Mouse (Mus musculus) embryonic facial prominence, embryonic 11.5 days (tissue): ENCODE measurements around the gene Dcun1d2. TPM values are rescaled to one million over a fixed set of nuclear protein-coding genes. Genes with fewer than 3 reads are reported as not detected.

ENCODE experiments used
- ATAC-seq: fragments of 200-750 bp; cut with Nextera tagmentation; replicated peaks from 2 replicates; pipeline ENCODE4 v1.8.0; 2017; ENCODE audit warnings: low read depth; ENCODE audit not compliant: insufficient number of reproducible peaks, low FRiP score, low TSS enrichment
- DNase-seq: peaks from one replicate; pipeline ENCODE4 v3.0.0-alpha.2; 2015; ENCODE audit warnings: low spot score
- H3K27ac ChIP-seq: fragments of 300-500 bp; sonication (generic); replicated peaks from 2 replicates; pipeline ENCODE4 v1.5.1; 2014; ENCODE audit warnings: mild to moderate bottlenecking, low read depth, low read length, control low read depth
- H3K27me3 ChIP-seq: fragments of 300-500 bp; sonication (generic); 2 replicates; pipeline ENCODE4 v1.6.1; 2014; ENCODE audit warnings: mild to moderate bottlenecking, low read length, moderate library complexity, mixed read lengths; ENCODE audit not compliant: control insufficient read depth, insufficient read depth
- H3K36me3 ChIP-seq: fragments of 300-500 bp; sonication (generic); replicated peaks from 2 replicates; pipeline ENCODE4 v1.6.1; 2014; ENCODE audit warnings: low read depth, mild to moderate bottlenecking, low read length, moderate library complexity, mixed read lengths; ENCODE audit not compliant: control insufficient read depth, insufficient read depth
- H3K4me1 ChIP-seq: fragments of 300-500 bp; sonication (generic); 2 replicates; pipeline ENCODE4 v1.6.1; 2014; ENCODE audit warnings: low read length, mixed read lengths; ENCODE audit not compliant: control insufficient read depth, insufficient read depth
- H3K4me2 ChIP-seq: fragments of 300-500 bp; sonication (generic); 2 replicates; pipeline ENCODE4 v1.6.1; 2014; ENCODE audit warnings: low read depth, mild to moderate bottlenecking, control low read depth, low read length, moderate library complexity
- H3K4me3 ChIP-seq: fragments of 300-500 bp; sonication (generic); 2 replicates; pipeline ENCODE4 v1.5.1; 2014; ENCODE audit warnings: low read depth, low read length, control low read depth
- H3K9ac ChIP-seq: fragments of 300-500 bp; sonication (generic); replicated peaks from 2 replicates; pipeline ENCODE4 v1.6.1; 2014; ENCODE audit warnings: mild to moderate bottlenecking, control low read depth, low read length
- H3K9me3 ChIP-seq: fragments of 300-500 bp; sonication (generic); replicated peaks from 2 replicates; pipeline ENCODE4 v1.6.1; 2016; ENCODE audit warnings: mild to moderate bottlenecking, low read length, inconsistent platforms, mixed read lengths; ENCODE audit not compliant: control insufficient read depth
- WGBS: fragments of 180-500 bp; shearing (Covaris S2); extraction: QIAGEN DNeasy Blood & Tissue Kit; methylation state at CpG from one replicate; pipeline ENCODE4 v1.1.7; 2014; 5-methylcytosine and 5-hydroxymethylcytosine counted together
- polyA plus RNA-seq: library from polyadenylated mRNA; unstranded; fragments of >200 nt; fragmentation: Nextera tagmentation; extraction: Ambion mirVana; gene quantifications from 2 replicates; pipeline ENCODE4 v1.2.1, GENCODE M21; 2014

The Dcun1d2 gene
- polyA plus RNA-seq, 1 experiment from 2014 or later: 31.7 TPM

DNA sequence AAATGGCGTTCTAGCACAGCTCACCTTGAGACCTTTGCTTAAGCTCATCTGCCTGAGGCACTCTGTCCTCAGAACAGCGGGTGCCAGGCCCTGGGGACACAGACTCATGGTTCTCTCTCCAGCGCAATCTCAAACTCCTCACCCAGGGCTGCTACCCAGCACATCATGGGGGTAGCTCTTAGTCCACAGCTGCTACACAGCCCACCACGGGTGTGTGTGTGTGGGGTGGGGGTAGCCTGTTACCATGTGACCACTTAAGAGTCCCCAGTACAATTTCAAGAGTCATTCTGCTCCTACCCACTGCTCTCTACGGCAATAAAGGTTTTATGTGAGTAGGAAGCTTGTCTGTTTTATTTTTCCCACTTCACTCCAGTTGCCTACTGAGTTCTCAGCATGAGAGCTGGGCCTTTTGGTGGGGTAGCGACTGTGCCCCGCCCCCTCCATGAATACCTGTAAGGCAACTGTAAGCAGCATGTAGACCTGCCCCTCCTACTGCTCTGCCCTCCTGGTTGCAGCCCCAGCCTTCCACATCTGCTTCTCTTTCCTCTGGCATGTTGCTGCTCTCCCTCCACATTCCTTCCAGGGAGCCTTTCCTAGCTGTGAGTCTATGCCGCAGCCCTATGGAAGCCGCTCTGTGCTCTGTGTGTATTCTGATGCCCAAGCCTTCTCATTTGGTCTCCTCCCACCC is 58.9 kb downstream of the Dcun1d2 start:
- Histone ChIP-seq H3K36me3 (no peaks in the 10 kb centered on the region), H3K9ac (no peak overlapping the region), H3K27me3 (no peaks in the 10 kb centered on the region), H3K27ac (no peak overlapping the region), H3K4me3 (no peak overlapping the region), H3K9me3 (no peaks in the 10 kb centered on the region), H3K4me1 (no peaks in the 10 kb centered on the region), H3K4me2 (no peak overlapping the region)
- 61% methylated on average over 9 of the region's 9 CpGs for WGBS
- no peak for ATAC-seq
- no peak for DNase-seq

DNA sequence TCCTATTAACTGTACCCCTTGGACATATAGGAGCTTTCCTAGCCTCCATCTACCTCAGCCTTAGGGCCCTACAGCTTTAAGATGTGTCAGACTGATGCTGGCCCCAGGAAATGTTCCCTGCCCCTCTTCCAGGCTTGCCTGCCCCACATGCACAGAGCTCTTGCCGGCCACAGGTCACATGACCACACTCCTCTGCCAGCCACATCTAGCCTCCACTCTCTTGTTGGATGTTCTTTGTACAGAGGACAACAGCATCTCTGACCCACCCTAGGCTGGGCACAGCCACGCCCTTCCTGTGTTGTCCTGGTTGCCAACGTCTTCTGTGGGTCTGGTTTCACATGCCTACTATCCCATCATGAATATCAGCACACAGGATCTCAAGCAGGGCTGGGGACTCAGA is 60.7 kb downstream of the Dcun1d2 start:
- WGBS: 64% methylated on average over 3 of the region's 3 CpGs

DNA sequence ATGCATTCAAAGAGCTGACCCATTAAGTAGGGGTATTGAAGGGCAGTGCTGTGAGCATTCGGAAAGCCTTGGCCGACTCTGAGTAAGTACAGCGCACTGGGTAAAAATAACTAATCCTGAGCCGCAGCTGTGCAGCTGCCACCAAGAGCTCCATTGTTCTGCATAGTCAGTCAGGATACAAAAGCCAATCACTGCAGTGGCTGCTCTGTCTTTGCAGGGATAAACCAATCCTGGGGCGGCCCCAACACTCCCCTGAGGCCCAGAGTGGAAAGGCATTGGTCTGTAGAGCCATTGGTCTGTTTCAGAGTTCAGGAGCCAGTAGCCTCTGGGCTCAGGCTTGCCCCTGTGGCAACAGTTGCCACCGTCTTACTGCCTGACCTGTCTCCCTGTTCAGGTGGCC is 61.6 kb downstream of the Dcun1d2 start:
- ATAC-seq: peak; percentile 63

More for the DNA sequence above, 60.7 kb downstream of the Dcun1d2 start:
- H3K9me3 ChIP-seq: no peaks in the 10 kb centered on the region
- H3K27ac ChIP-seq: no peak overlapping the region
- no peak overlapping the region for H3K4me3 ChIP-seq
- H3K27me3 ChIP-seq: no peaks in the 10 kb centered on the region
- no peaks in the 10 kb centered on the region for H3K4me1 ChIP-seq
- no peaks in the 10 kb centered on the region for H3K36me3 ChIP-seq
- H3K4me2 ChIP-seq: no peak overlapping the region
- no peak for ATAC-seq
- no peak for DNase-seq
- no peak overlapping the region for H3K9ac ChIP-seq

DNA sequence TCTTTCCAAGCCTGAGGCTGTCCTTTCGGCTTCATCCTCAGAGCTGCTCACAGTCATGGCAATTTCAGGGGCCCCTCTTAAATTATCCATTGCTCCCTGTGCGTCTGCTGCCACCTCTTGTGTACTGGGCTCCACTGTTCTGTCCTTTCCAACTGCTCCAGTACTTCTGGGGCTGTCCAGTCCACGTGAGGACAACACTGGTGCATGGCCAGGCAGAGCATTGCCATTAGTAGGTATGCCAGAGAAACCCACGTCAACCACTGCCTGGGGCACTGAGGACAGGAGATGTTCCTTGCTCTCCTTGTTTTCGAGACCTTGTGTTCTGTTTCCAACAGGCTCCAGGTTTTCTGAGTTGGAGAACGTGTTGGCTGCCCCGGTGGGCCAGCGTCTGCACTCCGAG is 63.5 kb downstream of the Dcun1d2 start:
- Histone ChIP-seq H3K27ac (no peak overlapping the region), H3K36me3 (no peaks in the 10 kb centered on the region), H3K4me2 (no peak overlapping the region), H3K9me3 (no peaks in the 10 kb centered on the region), H3K27me3 (no peaks in the 10 kb centered on the region), H3K9ac (no peak overlapping the region), H3K4me1 (no peaks in the 10 kb centered on the region), H3K4me3 (no peak overlapping the region)
- 86% methylated on average over 9 of the region's 9 CpGs for WGBS
- DNase-seq (no peak), ATAC-seq (no peak)

More for the DNA sequence above, 61.6 kb downstream of the Dcun1d2 start:
- H3K4me2 ChIP-seq: no peak overlapping the region
- WGBS: 45% methylated on average over 6 of the region's 6 CpGs
- no peaks in the 10 kb centered on the region for H3K9me3 ChIP-seq
- H3K4me3 ChIP-seq: no peak overlapping the region
- DNase-seq: peak; percentile 20
- no peaks in the 10 kb centered on the region for H3K4me1 ChIP-seq
- H3K36me3 ChIP-seq: no peaks in the 10 kb centered on the region
- H3K27me3 ChIP-seq: no peaks in the 10 kb centered on the region
- no peak overlapping the region for H3K9ac ChIP-seq
- H3K27ac ChIP-seq: no peak overlapping the region

DNA sequence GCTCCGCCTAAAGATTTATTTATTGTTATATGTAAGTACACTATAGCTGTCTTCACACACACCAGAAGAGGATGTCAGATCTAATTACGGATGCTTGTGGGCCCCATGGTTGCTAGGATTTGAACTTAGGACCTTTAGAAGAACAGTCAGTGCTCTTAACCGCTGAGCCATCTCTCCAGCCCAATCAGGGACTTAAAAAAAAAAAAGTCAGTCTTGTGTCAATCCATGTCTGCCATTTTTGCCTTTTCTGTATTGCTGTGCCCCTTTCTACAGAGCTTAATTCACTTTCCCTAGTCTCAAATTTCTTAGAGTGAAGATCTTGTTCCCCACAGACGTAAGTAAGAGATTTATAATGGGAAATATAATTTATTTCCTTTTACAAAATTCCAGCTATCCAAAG is 69.5 kb downstream of the Dcun1d2 start:
- Histone ChIP-seq H3K9ac (no peak overlapping the region), H3K27me3 (no peaks in the 10 kb centered on the region), H3K4me2 (no peak overlapping the region), H3K4me1 (no peaks in the 10 kb centered on the region), H3K27ac (no peak overlapping the region), H3K9me3 (no peaks in the 10 kb centered on the region), H3K36me3 (no peaks in the 10 kb centered on the region), H3K4me3 (no peak overlapping the region)
- 82% methylated on average over 4 of the region's 4 CpGs for WGBS
- ATAC-seq (no peak), DNase-seq (no peak)

DNA sequence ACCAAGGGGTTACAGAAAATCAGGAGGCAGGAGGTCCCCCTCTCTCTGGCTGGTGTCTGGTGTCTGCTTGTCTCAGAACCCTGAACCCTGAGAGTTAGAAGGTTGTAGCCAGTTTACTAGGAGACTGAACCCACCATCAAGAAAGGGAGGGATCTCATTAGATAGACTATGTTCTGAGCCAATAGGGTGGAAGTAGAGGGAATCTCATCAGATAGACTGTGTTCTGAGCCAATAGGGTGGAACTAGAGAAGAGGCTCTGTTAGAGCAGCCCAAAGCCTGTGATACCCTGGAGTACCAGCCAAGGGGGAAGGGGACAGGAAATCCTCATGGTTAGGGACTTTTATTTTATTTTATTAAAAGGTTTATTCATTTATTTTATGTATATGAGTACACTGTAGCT is 69.9 kb downstream of the Dcun1d2 start:
- DNase-seq (no peak), ATAC-seq (no peak)
- H3K9ac ChIP-seq: no peak overlapping the region
- no peaks in the 10 kb centered on the region for H3K36me3 ChIP-seq
- no peak overlapping the region for H3K27ac ChIP-seq
- no peaks in the 10 kb centered on the region for H3K9me3 ChIP-seq
- H3K4me3 ChIP-seq: no peak overlapping the region
- H3K4me1 ChIP-seq: peaks cover 4% of the 10 kb centered on the region; the same call in 1 of the 2 replicates
- H3K27me3 ChIP-seq: no peaks in the 10 kb centered on the region
- no peak overlapping the region for H3K4me2 ChIP-seq

DNA sequence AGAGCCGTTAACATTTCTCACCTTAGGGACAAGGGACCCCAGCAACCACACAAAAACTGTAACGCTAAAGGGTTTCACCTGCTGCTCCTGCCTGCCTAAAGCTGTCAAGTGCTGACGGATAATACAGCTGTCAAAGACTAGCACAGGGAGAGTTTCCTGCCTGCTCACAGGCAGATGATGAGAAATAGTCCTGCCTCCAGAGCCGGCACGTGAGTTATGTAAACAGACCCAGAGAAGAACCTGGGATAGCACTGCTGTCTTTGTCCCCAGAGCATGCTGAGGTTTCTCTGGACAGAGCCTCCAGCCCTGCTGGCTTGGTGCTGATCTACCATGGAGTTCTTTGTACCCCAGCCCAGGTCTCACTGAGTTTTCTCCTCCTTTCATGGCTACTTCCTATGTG is 70.8 kb downstream of the Dcun1d2 start:
- WGBS: 53% methylated on average over 5 of the region's 5 CpGs
- Histone ChIP-seq H3K36me3 (no peaks in the 10 kb centered on the region), H3K9ac (no peak overlapping the region), H3K4me2 (no peak overlapping the region), H3K4me1 (peaks cover 4% of the 10 kb centered on the region; the same call in 1 of the 2 replicates), H3K9me3 (no peaks in the 10 kb centered on the region), H3K4me3 (no peak overlapping the region), H3K27ac (no peak overlapping the region), H3K27me3 (no peaks in the 10 kb centered on the region)
- no peak for DNase-seq
- ATAC-seq: no peak

DNA sequence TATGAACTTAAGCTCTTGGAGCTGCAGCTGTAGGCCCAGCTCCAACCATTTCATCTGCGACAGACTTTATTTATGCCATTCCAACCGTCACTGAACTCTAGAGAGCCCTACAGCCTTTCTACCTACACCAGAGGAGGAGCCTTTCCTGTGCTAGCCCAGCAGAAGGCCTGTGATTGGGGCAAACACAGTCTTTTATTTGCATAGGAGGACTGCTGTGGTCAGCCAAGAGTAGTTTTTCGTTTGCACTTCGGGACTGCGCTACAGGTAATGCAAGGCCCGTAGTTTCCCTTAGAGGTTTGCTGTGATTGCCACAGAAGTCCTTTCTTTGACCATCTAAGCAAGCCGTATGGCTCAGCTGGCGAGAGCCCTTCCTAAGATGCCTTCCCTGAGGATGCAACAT is 71.5 kb downstream of the Dcun1d2 start:
- H3K27me3 ChIP-seq: no peaks in the 10 kb centered on the region
- peaks cover 4% of the 10 kb centered on the region; the same call in 1 of the 2 replicates for H3K4me1 ChIP-seq
- no peak overlapping the region for H3K4me2 ChIP-seq
- H3K36me3 ChIP-seq: no peaks in the 10 kb centered on the region
- ATAC-seq (no peak), DNase-seq (no peak)
- 79% methylated on average over 8 of the region's 8 CpGs for WGBS
- no peaks in the 10 kb centered on the region for H3K9me3 ChIP-seq
- no peak overlapping the region for H3K27ac ChIP-seq
- H3K9ac ChIP-seq: no peak overlapping the region
- no peak overlapping the region for H3K4me3 ChIP-seq
